Mouse (Mus musculus) neural tube, embryonic 13.5 days (tissue): ENCODE data around the gene Rab5b. TPM values are rescaled to one million over a fixed set of nuclear protein-coding genes. Genes with fewer than 3 reads are reported as not detected.

Source experiments
- ATAC-seq: fragments of 200-750 bp; cut with Nextera tagmentation; 2 replicates; pipeline ENCODE4 v1.8.0; 2017; ENCODE audit warnings: low read depth, mild to moderate bottlenecking, moderate TSS enrichment, moderate library complexity
- H3K27ac ChIP-seq: fragments of 300-500 bp; sonication (generic); replicated peaks from 2 replicates; pipeline ENCODE4 v1.5.1; 2015; ENCODE audit warnings: moderate library complexity, mild to moderate bottlenecking, inconsistent platforms
- H3K27me3 ChIP-seq: fragments of 300-500 bp; sonication (generic); 2 replicates; pipeline ENCODE4 v1.6.1; 2015; ENCODE audit warnings: mild to moderate bottlenecking, inconsistent platforms
- H3K36me3 ChIP-seq: fragments of 300-500 bp; sonication (generic); 2 replicates; pipeline ENCODE4 v1.6.1; 2015; ENCODE audit warnings: mild to moderate bottlenecking, inconsistent platforms
- H3K4me1 ChIP-seq: fragments of 300-500 bp; sonication (generic); replicated peaks from 2 replicates; pipeline ENCODE4 v1.6.1; 2015; ENCODE audit warnings: inconsistent platforms
- H3K4me2 ChIP-seq: fragments of 300-500 bp; sonication (generic); 2 replicates; pipeline ENCODE4 v1.6.1; 2015; ENCODE audit warnings: inconsistent platforms, mild to moderate bottlenecking, moderate library complexity
- H3K4me3 ChIP-seq: fragments of 300-500 bp; sonication (generic); 2 replicates; pipeline ENCODE4 v1.5.1; 2015; ENCODE audit warnings: mild to moderate bottlenecking, inconsistent platforms
- H3K9ac ChIP-seq: fragments of 300-500 bp; sonication (generic); 2 replicates; pipeline ENCODE4 v1.6.1; 2015; ENCODE audit warnings: moderate library complexity, mild to moderate bottlenecking, inconsistent platforms
- H3K9me3 ChIP-seq: fragments of 300-500 bp; sonication (generic); 2 replicates; pipeline ENCODE4 v1.6.1; 2016; ENCODE audit warnings: inconsistent platforms
- WGBS: fragments of 180-500 bp; shearing (Covaris S2); methylation state at CpG from one replicate; pipeline ENCODE4 v1.1.7; 2015; 5-methylcytosine and 5-hydroxymethylcytosine counted together
- polyA plus RNA-seq: library from polyadenylated mRNA; unstranded; fragments of >200 nt; fragmentation: Nextera tagmentation; extraction: Ambion mirVana; gene quantifications from 2 replicates; pipeline ENCODE4 v1.2.1, GENCODE M21; 2015

Gene Rab5b
- polyA plus RNA-seq, 1 experiment from 2014 or later: 103 TPM

DNA sequence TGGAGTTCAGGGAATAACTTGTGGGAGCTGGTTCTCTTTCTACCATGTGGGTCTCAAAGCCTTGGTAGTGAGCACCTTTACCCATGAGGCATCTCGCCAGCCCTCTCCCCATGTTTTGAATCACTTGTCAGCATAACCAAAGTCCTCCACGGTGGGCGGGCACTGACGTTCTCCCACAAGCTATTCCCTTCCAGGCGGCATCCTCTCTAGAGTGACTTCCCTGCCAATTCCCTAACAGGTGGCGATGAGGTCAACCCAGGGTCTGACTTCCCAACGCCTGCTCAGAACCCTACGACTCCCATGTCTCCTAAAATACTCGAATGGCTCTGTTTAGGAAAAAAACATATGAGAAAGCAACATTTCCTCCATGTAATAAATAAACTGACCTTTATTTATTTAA, 38.2 kb downstream of the Rab5b start:
- no peaks in the 10 kb centered on the region; the same call in 1 of the 2 replicates for H3K4me1 ChIP-seq
- H3K27ac ChIP-seq: no peak overlapping the region
- H3K4me2 ChIP-seq: no peak overlapping the region
- H3K4me3 ChIP-seq: no peak overlapping the region
- 45% methylated on average over 9 of the region's 9 CpGs for WGBS
- H3K9ac ChIP-seq: no peak overlapping the region
- no peak for ATAC-seq
- no peaks in the 10 kb centered on the region for H3K9me3 ChIP-seq
- no peaks in the 10 kb centered on the region for H3K27me3 ChIP-seq
- no peaks in the 10 kb centered on the region for H3K36me3 ChIP-seq

DNA sequence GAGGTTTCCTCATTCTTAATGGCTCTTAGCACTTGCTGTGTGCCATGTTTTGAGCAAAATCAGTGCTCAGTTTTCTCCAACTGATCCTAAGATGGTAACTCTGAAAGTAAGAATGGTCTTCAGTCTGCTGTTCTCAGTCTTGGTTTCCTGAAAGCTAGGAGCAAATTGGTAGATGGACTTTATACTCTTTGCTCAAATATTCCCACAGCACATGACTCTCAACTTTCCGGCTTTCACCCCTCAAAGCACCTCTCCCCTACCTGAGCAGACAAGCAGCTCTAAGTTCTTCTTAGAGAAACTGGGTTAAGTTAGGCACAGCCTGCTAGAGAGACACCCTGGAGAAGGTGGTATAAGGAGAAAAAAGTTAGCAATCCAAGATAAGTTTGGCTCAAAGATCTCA, 39.3 kb downstream of the Rab5b start:
- Histone ChIP-seq H3K9ac (no peak overlapping the region), H3K9me3 (no peaks in the 10 kb centered on the region), H3K36me3 (no peaks in the 10 kb centered on the region), H3K27me3 (no peaks in the 10 kb centered on the region), H3K4me1 (no peaks in the 10 kb centered on the region; the same call in 1 of the 2 replicates), H3K4me2 (no peak overlapping the region), H3K4me3 (no peak overlapping the region), H3K27ac (no peak overlapping the region)
- ATAC-seq: no peak
- 94% methylated on average over 1 of the region's 1 CpGs for WGBS

DNA sequence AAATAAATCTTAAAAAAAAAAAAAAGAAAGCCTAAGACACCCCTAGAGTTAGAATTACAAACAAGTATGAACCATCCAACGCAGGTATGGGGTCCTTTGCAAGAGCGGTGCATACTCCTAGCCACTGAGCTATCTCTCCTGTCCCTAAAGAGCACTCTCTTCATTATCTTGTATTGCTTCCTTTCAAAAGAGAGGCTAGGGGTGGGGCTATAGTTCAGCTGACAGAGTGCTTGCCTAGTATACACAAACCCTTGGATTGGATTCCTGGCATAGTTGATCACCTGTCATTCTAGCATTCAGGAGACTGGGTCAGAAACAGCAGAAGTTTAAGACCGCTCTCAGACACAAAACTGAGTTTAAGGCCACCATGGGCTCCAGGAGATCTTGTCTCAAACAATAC, 40.8 kb downstream of the Rab5b start:
- Histone ChIP-seq H3K4me2 (no peak overlapping the region), H3K27ac (no peak overlapping the region), H3K4me1 (no peaks in the 10 kb centered on the region; the same call in 1 of the 2 replicates), H3K36me3 (no peaks in the 10 kb centered on the region), H3K9ac (no peak overlapping the region), H3K4me3 (no peak overlapping the region), H3K9me3 (no peaks in the 10 kb centered on the region), H3K27me3 (no peaks in the 10 kb centered on the region)
- 87% methylated on average over 3 of the region's 3 CpGs for WGBS
- ATAC-seq: no peak

DNA sequence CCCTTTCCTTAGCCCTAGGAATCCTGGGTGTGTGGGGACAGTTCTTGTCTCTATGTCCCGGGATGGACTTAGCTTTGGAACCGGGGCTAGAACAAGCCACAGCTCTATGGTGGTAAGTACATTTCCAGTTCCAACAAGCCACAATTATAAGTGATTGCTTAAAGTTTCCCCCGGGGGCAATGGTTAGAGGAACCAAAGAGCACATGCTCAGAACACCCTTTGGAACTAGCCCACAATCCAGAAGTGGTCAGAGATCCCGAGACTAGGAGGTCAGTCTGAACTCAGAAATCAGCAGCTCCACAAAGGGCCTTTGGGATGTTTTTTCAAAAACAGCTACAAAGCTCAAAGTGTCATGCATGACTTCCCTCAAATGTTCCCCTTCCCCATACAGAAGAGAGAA, 42.2 kb downstream of the Rab5b start:
- Histone ChIP-seq H3K4me3 (no peak overlapping the region), H3K4me2 (no peak overlapping the region), H3K36me3 (no peaks in the 10 kb centered on the region), H3K9ac (no peak overlapping the region), H3K4me1 (no peaks in the 10 kb centered on the region; the same call in 1 of the 2 replicates), H3K27me3 (no peaks in the 10 kb centered on the region), H3K27ac (no peak overlapping the region), H3K9me3 (no peaks in the 10 kb centered on the region)
- WGBS: 73% methylated on average over 4 of the region's 4 CpGs
- no peak for ATAC-seq

DNA sequence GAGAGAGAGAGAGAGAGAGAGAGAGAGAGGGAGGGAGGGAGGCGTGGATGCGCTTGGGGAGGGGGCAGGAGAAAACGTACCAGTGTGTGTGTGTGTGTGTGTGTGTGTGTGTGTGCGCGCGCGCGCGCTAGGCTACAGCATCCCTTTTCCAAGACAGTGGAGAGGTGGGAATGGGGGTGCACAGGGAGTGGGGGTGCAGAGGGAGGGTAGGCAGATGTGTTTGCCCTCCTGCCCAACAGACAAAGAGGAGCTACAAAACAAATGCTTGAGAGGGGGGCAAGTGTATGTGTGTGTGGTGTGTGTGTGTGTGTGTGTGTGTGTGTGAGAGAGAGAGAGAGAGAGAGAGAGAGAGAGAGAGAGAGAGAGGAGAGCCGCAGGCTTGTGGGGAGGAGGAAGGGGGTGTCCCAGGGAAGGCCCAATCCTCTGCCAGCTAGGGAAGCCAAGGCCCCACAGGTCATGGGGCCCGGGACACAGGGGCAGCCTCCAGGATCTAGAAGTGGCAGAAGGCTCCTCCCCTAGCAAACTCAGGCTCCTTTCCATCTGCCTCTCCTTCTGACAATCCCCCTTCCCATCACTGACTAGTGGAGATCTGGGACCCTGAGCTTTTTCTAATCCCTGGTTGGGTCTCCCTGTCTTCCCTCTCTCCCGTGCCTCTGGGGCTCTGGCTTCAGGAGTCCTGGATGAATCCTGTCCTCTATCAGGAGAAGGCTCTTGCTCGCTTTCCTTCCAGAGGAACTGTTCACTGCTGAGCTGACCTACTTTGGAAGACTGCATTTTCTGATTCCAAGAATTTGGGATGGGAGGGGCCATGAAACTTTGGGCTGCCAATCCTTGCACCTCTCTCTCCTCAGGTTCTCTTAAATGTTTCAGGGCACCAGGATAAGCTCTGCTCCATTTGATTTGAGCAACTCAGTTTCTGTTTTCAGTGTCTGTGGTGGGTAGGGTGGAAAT, 49.6 kb downstream of the Rab5b start:
- Histone ChIP-seq H3K4me2 (peak overlapping the region; percentile 74), H3K4me1 (peaks cover 46% of the 10 kb centered on the region), H3K4me3 (peak overlapping the region; percentile 57), H3K9me3 (no peaks in the 10 kb centered on the region), H3K27me3 (no peaks in the 10 kb centered on the region), H3K9ac (peak overlapping the region; percentile 84), H3K27ac (peak overlapping the region; percentile 96), H3K36me3 (peaks cover 14% of the 10 kb centered on the region)
- 7% methylated on average over 11 of the region's 13 CpGs for WGBS
- ATAC-seq: peak; percentile 86

DNA sequence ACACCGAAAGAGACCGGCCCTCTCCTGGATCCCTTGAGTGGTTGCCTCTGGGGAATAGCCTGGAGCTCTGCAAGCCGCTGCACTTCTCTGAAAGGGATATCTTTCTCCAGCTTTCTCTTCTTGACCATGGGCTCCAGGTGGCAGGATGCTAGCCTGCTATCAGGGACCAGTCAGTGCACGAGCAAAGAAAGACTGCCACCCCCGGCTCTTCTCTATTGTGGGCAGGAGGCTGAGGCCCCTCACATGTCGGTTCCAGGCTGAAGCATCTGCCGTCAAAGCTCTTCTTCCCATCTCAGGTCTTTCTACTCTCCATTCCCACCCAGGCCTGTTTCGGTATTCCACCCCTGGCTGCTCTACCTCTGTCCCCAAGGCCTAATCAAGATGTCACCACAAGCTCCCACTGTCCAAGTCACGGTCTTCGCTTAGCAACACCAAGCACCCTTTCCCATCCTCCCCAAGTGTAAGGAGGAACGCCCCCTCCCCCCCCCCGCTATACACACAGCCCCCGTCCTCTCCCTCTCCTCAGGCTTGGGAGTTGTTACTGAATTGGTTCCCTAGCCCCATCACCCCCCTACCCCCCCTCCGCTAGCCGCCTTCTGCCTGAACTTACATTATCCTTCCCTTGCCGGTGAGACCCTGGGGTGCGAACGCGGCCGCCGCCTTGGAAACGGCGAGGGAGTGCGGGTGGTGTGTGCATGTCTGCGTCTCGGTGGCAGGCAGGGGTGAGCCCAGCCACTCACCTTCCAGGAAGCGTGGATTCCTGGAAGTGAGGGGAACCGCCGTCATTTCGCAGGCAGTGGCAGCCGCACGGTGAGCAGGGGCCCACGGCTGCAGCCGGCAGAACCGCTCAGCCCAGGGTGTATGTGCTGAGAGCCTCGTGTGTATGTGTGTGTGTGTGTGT, 50.7 kb downstream of the Rab5b start, which contains the start of gene Ikzf4:
Gene Ikzf4, minus strand, starts transcription at position 881 of the 901 bp plus-strand sequence.
- Histone ChIP-seq H3K27me3 (no peaks in the 10 kb centered on the region), H3K9ac (peak within 1 kb of the TSS; percentile 84), H3K27ac (peak within 1 kb of the TSS; percentile 96), H3K9me3 (no peaks in the 10 kb centered on the region), H3K4me2 (peak within 1 kb of the TSS; percentile 74), H3K4me1 (peaks cover 46% of the 10 kb centered on the region), H3K36me3 (peaks cover 24% of the 10 kb centered on the region), H3K4me3 (peak within 1 kb of the TSS; percentile 57)
- 2% methylated on average over 34 of the region's 36 CpGs for WGBS
- peak; percentile 85 for ATAC-seq

DNA sequence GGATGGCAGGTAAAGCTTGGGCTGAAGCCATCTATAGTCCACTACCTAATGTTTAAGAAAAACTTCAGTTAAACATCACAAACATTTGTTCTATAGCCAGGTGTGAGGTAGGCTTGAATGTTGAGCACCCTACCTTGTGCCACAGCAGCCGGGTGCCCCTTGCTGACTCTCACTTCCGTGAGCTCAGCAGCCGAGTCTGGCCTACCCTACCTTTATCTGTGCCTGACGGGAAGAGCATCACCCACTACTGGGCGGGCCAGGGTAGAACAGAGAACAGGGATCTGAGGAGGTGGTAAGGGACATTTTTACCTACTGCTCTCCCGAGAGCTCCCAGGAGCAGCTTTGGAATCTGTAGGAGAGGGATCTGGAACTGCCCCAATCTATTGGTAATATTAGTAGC, 53.3 kb downstream of the Rab5b start:
- 89% methylated on average over 6 of the region's 6 CpGs for WGBS
- Histone ChIP-seq H3K9me3 (no peaks in the 10 kb centered on the region), H3K36me3 (peaks cover 47% of the 10 kb centered on the region), H3K4me1 (peaks cover 46% of the 10 kb centered on the region), H3K27me3 (no peaks in the 10 kb centered on the region), H3K4me3 (no peak overlapping the region), H3K27ac (no peak overlapping the region), H3K9ac (0 out of 2 replicates have a peak overlapping the region, but pooled peaks have one; percentile 22), H3K4me2 (peak overlapping the region; percentile 74; the same call in 1 of the 2 replicates)
- no peak for ATAC-seq

DNA sequence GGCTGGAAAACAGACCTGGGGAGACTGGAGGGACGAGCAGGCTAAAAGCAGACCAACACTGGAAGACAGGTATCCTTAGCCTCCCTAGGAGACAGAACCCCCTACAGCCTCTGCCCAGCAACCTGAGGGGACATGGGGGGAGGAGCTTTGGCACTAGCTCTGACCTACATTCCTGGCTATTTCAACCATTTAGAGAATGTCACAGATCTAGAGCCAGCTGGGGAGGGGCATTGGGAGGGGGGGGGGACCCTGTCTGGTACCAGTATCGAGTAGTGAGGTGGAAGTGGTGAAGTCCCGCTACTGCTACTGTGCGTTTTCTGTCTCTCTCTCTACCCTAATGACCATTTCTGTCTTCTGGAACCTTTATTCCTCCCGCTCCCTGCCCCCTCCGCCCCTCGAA, 54.2 kb downstream of the Rab5b start:
- H3K9me3 ChIP-seq: no peaks in the 10 kb centered on the region
- H3K27ac ChIP-seq: no peak overlapping the region
- no peak for ATAC-seq
- peaks cover 51% of the 10 kb centered on the region for H3K36me3 ChIP-seq
- no peak overlapping the region for H3K9ac ChIP-seq
- H3K4me3 ChIP-seq: no peak overlapping the region
- WGBS: 81% methylated on average over 7 of the region's 7 CpGs
- H3K4me2 ChIP-seq: no peak overlapping the region
- H3K27me3 ChIP-seq: no peaks in the 10 kb centered on the region
- peaks cover 49% of the 10 kb centered on the region for H3K4me1 ChIP-seq

DNA sequence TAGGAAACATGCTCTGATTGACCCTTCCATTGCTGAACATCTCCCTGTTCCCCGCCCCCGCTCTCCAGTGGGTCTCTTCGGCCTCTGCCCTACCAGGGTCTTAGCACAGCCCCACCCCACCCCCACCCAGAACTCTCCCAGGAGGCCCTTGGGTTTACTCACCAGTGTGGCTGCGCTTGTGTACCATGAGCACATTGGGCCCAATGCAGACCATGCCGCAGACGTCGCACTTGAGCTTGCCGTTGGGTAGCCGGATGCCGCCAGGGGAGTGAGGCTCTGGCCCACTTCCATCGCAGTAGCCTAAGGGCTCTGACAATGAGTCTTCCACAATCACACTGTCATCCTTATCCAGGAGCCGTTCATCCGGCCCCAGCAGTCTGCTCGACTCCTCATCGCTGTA, 55.2 kb downstream of the Rab5b start:
- WGBS: 92% methylated on average over 15 of the region's 15 CpGs
- H3K27me3 ChIP-seq: no peaks in the 10 kb centered on the region
- H3K27ac ChIP-seq: no peak overlapping the region
- no peaks in the 10 kb centered on the region for H3K9me3 ChIP-seq
- H3K4me2 ChIP-seq: no peak overlapping the region
- H3K4me1 ChIP-seq: peaks cover 46% of the 10 kb centered on the region
- no peak for ATAC-seq
- peaks cover 61% of the 10 kb centered on the region for H3K36me3 ChIP-seq
- H3K9ac ChIP-seq: no peak overlapping the region
- H3K4me3 ChIP-seq: no peak overlapping the region

DNA sequence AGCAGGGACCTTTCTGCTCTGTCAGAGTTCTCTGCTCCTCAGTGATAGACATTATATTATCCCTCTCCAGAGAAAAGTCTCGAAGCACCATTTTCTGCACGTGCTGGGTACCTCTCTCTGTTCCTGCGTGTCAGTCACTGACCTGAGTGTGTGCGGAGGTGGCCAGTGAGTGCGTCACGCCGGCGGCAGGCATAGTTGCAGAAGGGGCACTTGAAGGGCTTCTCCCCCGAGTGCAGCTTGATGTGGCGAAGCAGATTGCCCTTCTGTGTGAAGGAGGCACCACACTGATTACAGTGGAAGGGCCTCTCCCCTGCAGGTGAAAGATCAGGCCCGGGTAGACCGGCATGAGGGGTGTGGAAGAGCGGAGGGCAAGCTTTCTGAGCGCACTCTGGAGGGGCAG, 56.1 kb downstream of the Rab5b start:
- peaks cover 42% of the 10 kb centered on the region for H3K4me1 ChIP-seq
- H3K27me3 ChIP-seq: no peaks in the 10 kb centered on the region
- WGBS: 85% methylated on average over 14 of the region's 14 CpGs
- H3K27ac ChIP-seq: no peak overlapping the region
- no peak overlapping the region for H3K4me2 ChIP-seq
- peaks cover 70% of the 10 kb centered on the region for H3K36me3 ChIP-seq
- no peaks in the 10 kb centered on the region for H3K9me3 ChIP-seq
- H3K4me3 ChIP-seq: no peak overlapping the region
- no peak for ATAC-seq
- H3K9ac ChIP-seq: no peak overlapping the region

DNA sequence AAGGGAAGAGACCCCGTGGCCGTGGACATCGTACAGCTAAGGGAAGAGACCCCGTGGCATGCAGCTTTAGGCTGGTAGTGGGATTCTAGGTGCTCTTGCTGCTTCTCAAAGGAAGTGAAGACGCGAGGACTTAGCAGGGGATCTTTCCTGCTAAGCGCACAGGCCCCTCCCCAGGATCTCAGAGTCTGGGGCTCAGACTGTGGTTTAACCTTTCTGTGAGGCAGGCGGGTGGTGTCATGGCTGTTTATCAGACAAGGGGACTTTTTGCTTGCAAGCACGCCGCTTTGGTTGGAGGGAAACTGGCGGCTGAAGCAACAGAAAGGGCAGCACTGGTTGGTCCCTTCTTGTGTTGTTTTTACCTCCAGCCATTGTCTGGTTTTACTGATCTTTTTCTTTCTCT, 59.1 kb downstream of the Rab5b start:
- no peak overlapping the region for H3K4me3 ChIP-seq
- peaks cover 88% of the 10 kb centered on the region for H3K36me3 ChIP-seq
- H3K4me2 ChIP-seq: peak overlapping the region; percentile 39
- H3K27ac ChIP-seq: peak overlapping the region; percentile 46
- H3K27me3 ChIP-seq: no peaks in the 10 kb centered on the region
- no peaks in the 10 kb centered on the region for H3K9me3 ChIP-seq
- H3K4me1 ChIP-seq: peaks cover 13% of the 10 kb centered on the region
- ATAC-seq: no peak
- WGBS: 6% methylated on average over 11 of the region's 11 CpGs
- peak overlapping the region; percentile 52; the same call in 1 of the 2 replicates for H3K9ac ChIP-seq

DNA sequence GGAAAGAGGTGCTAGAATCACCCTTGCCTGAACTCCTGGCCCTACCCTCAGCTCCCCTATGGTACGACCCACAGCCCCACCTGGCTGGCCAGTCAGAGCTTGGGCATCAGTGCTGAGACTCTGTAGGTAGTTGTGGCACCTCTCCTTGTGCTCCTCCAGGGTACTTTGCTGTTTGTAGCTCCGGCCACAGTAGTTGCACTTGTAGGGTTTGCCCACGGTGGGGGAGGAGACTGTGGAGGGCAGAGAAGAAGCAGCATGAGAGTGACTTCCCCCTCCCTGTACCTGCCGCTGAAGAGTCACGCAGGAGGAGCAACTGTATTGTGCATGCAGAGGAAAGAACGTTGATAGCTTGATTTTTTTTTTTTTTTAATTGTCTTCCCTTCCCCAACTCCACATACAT, 59.5 kb downstream of the Rab5b start:
- no peak for ATAC-seq
- Histone ChIP-seq H3K9me3 (no peaks in the 10 kb centered on the region), H3K27me3 (no peaks in the 10 kb centered on the region), H3K36me3 (peaks cover 84% of the 10 kb centered on the region), H3K27ac (peak overlapping the region; percentile 46; the same call in 1 of the 2 replicates), H3K4me1 (peaks cover 13% of the 10 kb centered on the region), H3K4me3 (no peak overlapping the region), H3K9ac (peak overlapping the region; percentile 52; the same call in 1 of the 2 replicates), H3K4me2 (peak overlapping the region; percentile 39)
- 44% methylated on average over 6 of the region's 6 CpGs for WGBS
